Mouse (Mus musculus): Measurements from ENCODE around the gene Fbxo45. TPM values are rescaled to one million over a fixed set of nuclear protein-coding genes. Genes with fewer than 3 reads are reported as not detected.

Fbxo45 gene
- polyA plus RNA-seq, 1 experiment from 2014 or later, result 10.2 TPM

- Histone ChIP-seq H3K9ac (ENCODE audit: low read length) (no peak overlapping the region), H3K36me3 (ENCODE audit: control insufficient read depth, insufficient read depth, low read length) (no peaks in the 10 kb centered on the region), H3K27ac (ENCODE audit: low read depth) (no peak overlapping the region), H3K4me2 (ENCODE audit: low read length) (no peak overlapping the region), H3K27me3 (replicated peaks; ENCODE audit: control insufficient read depth, insufficient read depth, low read length) (no peaks in the 10 kb centered on the region), H3K9me3 (ENCODE audit: control insufficient read depth, low read length) (no peaks in the 10 kb centered on the region), H3K4me1 (replicated peaks; ENCODE audit: control insufficient read depth, insufficient read depth, low read length) (no peaks in the 10 kb centered on the region), H3K4me3 (ENCODE audit: low read depth, low read length) (no peak overlapping the region)
- no peak for DNase-seq (ENCODE audit: low spot score)
- ATAC-seq (replicated peaks; ENCODE audit: low FRiP score, low TSS enrichment, low read depth), result no peak
- 64% methylated on average over 10 of the region's 12 CpGs for WGBS
These were observed 56.9 kb downstream of the Fbxo45 start for GRCm38 (mm10) chr16:32190011-32190441.

- ATAC-seq (replicated peaks; ENCODE audit: low FRiP score, low TSS enrichment, low read depth) (no peak), DNase-seq (ENCODE audit: low spot score) (no peak)
- Histone ChIP-seq H3K27me3 (replicated peaks; ENCODE audit: control insufficient read depth, insufficient read depth, low read length) (no peaks in the 10 kb centered on the region), H3K27ac (ENCODE audit: low read depth) (no peak overlapping the region), H3K4me2 (ENCODE audit: low read length) (no peak overlapping the region), H3K9ac (ENCODE audit: low read length) (no peak overlapping the region), H3K9me3 (ENCODE audit: control insufficient read depth, low read length) (no peaks in the 10 kb centered on the region), H3K4me3 (ENCODE audit: low read depth, low read length) (no peak overlapping the region), H3K4me1 (replicated peaks; ENCODE audit: control insufficient read depth, insufficient read depth, low read length) (no peaks in the 10 kb centered on the region), H3K36me3 (ENCODE audit: control insufficient read depth, insufficient read depth, low read length) (no peaks in the 10 kb centered on the region)
- WGBS, result 64% methylated on average over 6 of the region's 6 CpGs
These were observed 57.8 kb downstream of the Fbxo45 start for GRCm38 (mm10) chr16:32189109-32189508.

- ATAC-seq (replicated peaks; ENCODE audit: low FRiP score, low TSS enrichment, low read depth), result no peak
- no peak overlapping the region for H3K4me2 ChIP-seq (ENCODE audit: low read length)
- H3K4me1 ChIP-seq (replicated peaks; ENCODE audit: control insufficient read depth, insufficient read depth, low read length), result no peaks in the 10 kb centered on the region
- H3K27me3 ChIP-seq (replicated peaks; ENCODE audit: control insufficient read depth, insufficient read depth, low read length), result no peaks in the 10 kb centered on the region
- no peaks in the 10 kb centered on the region for H3K36me3 ChIP-seq (ENCODE audit: control insufficient read depth, insufficient read depth, low read length)
- no peaks in the 10 kb centered on the region for H3K9me3 ChIP-seq (ENCODE audit: control insufficient read depth, low read length)
- H3K4me3 ChIP-seq (ENCODE audit: low read depth, low read length), result no peak overlapping the region
- no peak overlapping the region for H3K27ac ChIP-seq (ENCODE audit: low read depth)
- no peak overlapping the region for H3K9ac ChIP-seq (ENCODE audit: low read length)
- WGBS, result 91% methylated on average over 5 of the region's 5 CpGs
- no peak for DNase-seq (ENCODE audit: low spot score)
These were observed 60.9 kb downstream of the Fbxo45 start for GRCm38 (mm10) chr16:32186056-32186455.

MicroRNA genes within 50 kb of the gene (microRNA counts, 519-probe panel; counts per million panel counts)
- microRNA mmu-miR-1946a, result not detected

Small RNA genes within 50 kb of the gene (microRNA-seq; reads per million reads assigned to microRNA genes)
- gene Mir1946a, result not detected

Other genes starting within 250 kb of the Fbxo45 start
- 9.0 and 10.5 TPM in 2 replicates for gene Senp5, start 243.9 kb downstream of the Fbxo45 start, polyA plus RNA-seq (2014; fragmentation: Nextera tagmentation; extraction: Ambion mirVana)
- 41.4 and 42.4 TPM in 2 replicates for gene Pak2, start 167.8 kb downstream of the Fbxo45 start, polyA plus RNA-seq (2014; fragmentation: Nextera tagmentation; extraction: Ambion mirVana)
- gene Pigx, start 147.4 kb downstream of the Fbxo45 start, polyA plus RNA-seq (2014; fragmentation: Nextera tagmentation; extraction: Ambion mirVana), result 119 and 122 TPM in 2 replicates
- gene Cep19, start 147.4 kb downstream of the Fbxo45 start, polyA plus RNA-seq (2014; fragmentation: Nextera tagmentation; extraction: Ambion mirVana), result 24.1 and 31.9 TPM in 2 replicates
- 15.7 and 17.3 TPM in 2 replicates for gene Nrros, start 81.6 kb downstream of the Fbxo45 start, polyA plus RNA-seq (2014; fragmentation: Nextera tagmentation; extraction: Ambion mirVana)
- gene Bex6, start 67.3 kb downstream of the Fbxo45 start, polyA plus RNA-seq (2014; fragmentation: Nextera tagmentation; extraction: Ambion mirVana), result not detected in 2 replicates
- 17.3 and 20.4 TPM in 2 replicates for gene Wdr53, start 69 bp upstream of the Fbxo45 start, polyA plus RNA-seq (2014; fragmentation: Nextera tagmentation; extraction: Ambion mirVana)
- gene Smco1, start 24.3 kb upstream of the Fbxo45 start, polyA plus RNA-seq (2014; fragmentation: Nextera tagmentation; extraction: Ambion mirVana), result not detected in 2 replicates
- gene Rnf168, start 30.3 kb upstream of the Fbxo45 start, polyA plus RNA-seq (2014; fragmentation: Nextera tagmentation; extraction: Ambion mirVana), result 25.0 and 26.2 TPM in 2 replicates
- 18.8 and 20.8 TPM in 2 replicates for gene Ubxn7, start 85.1 kb upstream of the Fbxo45 start, polyA plus RNA-seq (2014; fragmentation: Nextera tagmentation; extraction: Ambion mirVana)
- not detected in 2 replicates for gene Tm4sf19, start 153.3 kb upstream of the Fbxo45 start, polyA plus RNA-seq (2014; fragmentation: Nextera tagmentation; extraction: Ambion mirVana)
- gene Tctex1d2, start 172.5 kb upstream of the Fbxo45 start, polyA plus RNA-seq (2014; fragmentation: Nextera tagmentation; extraction: Ambion mirVana), result 43.0 and 43.9 TPM in 2 replicates
- gene Pcyt1a, start 183.8 kb upstream of the Fbxo45 start, polyA plus RNA-seq (2014; fragmentation: Nextera tagmentation; extraction: Ambion mirVana), result 45.0 and 51.1 TPM in 2 replicates
- 42.2 and 46.0 TPM in 2 replicates for gene Slc51a, start 240.7 kb upstream of the Fbxo45 start, polyA plus RNA-seq (2014; fragmentation: Nextera tagmentation; extraction: Ambion mirVana)
- 0.20 TPM in 1 of 2 replicates, not detected in the other for gene Zdhhc19, start 249.1 kb upstream of the Fbxo45 start, polyA plus RNA-seq (2014; fragmentation: Nextera tagmentation; extraction: Ambion mirVana)

Measured in intestine, embryonic 14.5 days (tissue).